Mouse (Mus musculus) right cerebral cortex, postnatal 10 days (tissue): Measurements from ENCODE around the gene Synpo2.

ENCODE experiments used
- DNase-seq, 2 experiments: peaks; one replicate each; pipeline ENCODE4 v3.0.0; 2021; ENCODE audit warnings: low spot score in 2 of 2

The Synpo2 gene

GRCm38 (mm10) chr3:123166450-123166849 lies 69.5 kb downstream of the Synpo2 start:
- no peak for DNase-seq

DNA sequence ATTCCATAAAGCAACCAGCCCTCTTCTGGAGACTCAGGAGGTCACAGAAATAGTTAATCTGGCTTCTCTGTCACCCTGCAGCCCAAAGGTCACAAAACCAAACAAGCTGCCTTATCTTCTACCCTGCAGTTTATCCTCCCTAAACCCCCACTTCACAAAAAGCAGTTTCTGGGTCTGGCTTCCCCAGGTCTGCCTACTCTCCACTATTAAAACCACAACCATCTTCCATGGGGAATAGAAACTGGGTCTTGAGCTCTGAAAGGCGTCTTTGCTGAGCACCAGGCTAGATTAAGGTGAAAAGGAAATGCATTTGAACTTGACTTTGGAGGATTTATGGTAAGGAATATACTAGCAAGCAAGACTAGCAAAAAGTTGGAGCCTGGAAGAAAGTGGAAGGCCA lies 71.8 kb downstream of the Synpo2 start:
- DNase-seq = no peak

- DNase-seq = no peak
Measured at GRCm38 (mm10) chr3:123163192-123163523, 72.8 kb downstream of the Synpo2 start.

- no peak for DNase-seq
Measured at GRCm38 (mm10) chr3:123162289-123163191, 73.4 kb downstream of the Synpo2 start.

DNA sequence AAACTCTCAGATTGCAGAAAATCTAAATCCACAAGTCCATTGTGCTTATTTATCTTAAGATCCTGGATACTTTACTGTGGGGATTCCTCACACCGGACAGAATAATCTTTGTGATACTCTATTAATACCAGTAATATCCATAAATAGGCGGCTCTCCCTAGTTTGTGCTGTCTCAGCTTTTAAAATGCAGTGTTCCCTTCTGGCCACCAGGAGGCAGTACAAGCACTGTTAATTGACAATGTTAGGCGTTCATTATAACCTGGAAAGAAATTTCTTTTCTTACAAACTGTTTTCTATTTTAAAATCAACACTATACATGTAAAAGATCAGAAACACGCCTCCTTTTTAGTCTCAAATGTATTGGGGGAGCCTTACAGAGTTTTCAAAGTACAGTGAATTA lies 75.2 kb downstream of the Synpo2 start:
- peak; percentile 32 to 56 for DNase-seq

- DNase-seq = peak; percentile 70 to 79
Measured at GRCm38 (mm10) chr3:123159139-123159824, 76.7 kb downstream of the Synpo2 start.

GRCm38 (mm10) chr3:123158579-123158978 lies 77.4 kb downstream of the Synpo2 start:
- DNase-seq = no peak

DNA sequence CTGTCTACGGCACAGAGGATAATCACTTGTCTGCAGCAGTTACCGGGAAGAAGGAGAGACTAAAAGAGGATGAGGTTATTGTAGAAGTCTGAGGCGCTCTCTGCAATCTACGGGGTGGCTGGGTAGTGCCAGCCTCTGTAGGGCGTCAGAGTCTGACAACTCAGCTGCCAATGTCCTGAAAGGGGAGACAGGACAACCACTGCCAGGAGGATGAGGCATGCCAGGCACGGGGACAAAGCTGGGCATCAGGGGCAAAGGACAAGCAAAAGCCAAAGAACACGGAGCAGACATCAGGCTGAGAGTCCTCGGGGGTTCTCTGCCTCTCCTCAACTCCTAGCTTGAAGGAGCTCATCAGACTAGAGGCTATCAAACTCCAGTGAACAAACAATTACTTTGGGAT lies 82.6 kb downstream of the Synpo2 start:
- DNase-seq = no peak

- no peak for DNase-seq
Measured at GRCm38 (mm10) chr3:123152911-123153310, 83.0 kb downstream of the Synpo2 start.

DNA sequence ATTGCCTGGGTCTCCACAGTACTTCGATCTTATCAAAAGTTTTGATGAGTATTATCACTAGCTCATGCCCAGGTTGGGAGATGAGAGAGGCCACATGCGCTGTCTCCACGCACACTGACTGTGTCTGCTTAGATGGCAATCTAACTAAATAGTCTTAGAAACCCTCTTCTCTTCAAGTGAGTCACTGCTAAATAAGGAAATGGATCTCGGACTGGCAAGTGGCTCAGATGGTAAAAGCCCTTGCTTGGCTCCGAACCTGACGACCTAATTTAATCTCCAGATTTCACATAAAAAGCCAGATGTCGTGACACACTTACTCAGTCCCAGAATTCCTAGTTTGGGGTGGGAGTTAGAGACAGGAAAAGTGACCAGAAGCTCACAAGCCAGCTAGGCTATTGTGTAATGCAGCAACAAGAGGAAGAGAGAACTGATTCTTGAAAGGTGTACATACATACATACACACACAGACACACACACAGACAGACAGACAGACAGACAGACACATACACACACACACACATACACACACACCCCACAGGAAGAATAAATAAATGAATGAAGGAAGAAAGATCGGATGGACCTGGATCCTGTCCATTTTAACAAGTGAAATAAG lies 85.3 kb downstream of the Synpo2 start:
- no peak for DNase-seq

DNA sequence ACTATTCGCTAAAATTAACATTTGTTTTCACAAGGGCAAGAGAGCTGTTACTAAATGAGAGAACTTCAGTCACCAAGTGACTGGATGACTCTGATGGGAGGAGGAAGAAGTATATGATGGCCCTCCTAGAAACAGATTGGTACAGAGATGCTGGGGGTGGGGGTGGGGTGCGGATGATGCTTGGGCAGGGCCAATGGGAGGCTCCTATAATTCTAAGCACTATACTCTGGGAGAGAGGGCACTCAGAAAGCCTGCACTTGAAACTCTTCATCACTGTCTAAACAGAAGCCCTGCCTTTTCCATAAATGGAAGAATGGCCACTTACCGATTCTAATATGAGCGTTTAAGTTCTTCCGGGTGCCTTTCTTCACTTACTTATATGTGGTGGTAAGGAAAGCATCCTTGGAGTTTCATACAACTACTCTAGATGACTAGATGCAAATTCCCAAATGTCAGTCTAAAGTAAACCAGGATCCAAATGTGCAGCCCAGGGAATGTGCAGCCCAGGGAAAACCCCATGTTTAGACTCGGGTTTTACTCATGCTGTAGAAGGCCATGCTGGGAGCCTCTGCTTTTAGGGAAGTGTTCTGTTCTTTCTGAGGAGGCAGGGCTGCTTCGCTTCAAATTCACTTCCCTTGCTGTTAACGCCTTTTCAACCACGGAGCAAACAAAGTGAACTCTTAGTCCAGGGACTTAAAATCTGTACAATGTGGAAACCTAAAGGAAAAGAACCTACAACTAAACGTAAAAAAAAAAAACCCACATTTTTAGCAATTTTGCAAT lies 86.4 kb downstream of the Synpo2 start:
- no peak for DNase-seq

DNA sequence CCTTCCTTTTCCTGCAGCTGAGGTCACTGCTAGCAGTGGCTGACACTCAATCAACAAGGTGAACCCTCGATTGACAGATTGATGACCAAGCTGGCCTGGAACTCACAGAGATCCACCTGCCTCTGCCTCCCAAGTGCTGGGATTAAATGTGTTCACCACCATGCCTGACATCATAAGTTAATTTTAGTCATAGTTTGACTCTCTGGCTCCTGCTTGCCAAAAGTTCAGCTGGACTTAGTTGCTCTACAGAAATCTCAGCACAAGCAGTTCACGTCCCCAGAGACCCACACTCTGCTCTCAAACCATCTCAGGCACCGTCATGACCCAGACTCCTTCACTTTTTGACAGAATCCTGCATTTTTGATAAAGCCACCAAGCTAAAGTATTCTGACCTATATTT lies 87.3 kb downstream of the Synpo2 start:
- DNase-seq = no peak

DNA sequence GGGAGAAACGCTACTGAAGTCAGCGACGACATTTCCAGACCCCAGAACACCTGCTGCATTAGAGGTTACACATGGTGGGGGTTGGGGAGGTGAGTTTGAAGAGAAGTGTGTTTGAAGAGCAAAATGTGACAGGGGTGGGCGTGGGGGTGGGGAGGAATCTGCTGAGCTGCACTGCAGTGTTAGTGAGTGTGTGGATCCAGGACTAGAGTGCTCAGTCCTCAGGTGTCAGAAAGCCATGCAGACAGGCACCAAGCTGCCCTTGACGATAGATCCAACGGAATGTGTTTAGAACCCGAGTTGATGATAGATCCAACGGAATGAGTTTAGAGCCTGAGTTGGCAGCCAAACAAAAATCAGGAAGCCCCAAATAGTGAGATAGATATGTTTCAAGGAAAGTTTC lies 89.4 kb downstream of the Synpo2 start:
- no peak for DNase-seq

DNA sequence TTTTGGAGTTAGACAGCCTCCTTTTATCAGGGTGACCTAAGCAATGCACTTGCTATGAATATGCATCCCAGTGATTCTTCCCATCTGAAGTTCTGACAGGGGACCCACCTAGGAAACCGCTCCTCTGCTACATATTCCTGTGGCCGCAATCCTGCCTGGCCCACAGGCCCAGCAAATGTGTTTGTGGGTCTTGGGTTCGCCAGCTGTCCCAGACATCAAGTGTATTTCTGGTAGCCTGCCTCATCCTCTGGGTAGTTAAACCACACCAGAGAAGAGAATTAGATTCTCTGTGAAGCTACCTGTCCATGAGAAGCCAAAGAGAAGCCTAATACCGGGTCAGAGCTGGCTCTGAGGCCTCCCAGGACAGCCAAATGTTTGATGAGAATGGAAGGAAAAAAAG lies 90.0 kb downstream of the Synpo2 start:
- DNase-seq = no peak

DNA sequence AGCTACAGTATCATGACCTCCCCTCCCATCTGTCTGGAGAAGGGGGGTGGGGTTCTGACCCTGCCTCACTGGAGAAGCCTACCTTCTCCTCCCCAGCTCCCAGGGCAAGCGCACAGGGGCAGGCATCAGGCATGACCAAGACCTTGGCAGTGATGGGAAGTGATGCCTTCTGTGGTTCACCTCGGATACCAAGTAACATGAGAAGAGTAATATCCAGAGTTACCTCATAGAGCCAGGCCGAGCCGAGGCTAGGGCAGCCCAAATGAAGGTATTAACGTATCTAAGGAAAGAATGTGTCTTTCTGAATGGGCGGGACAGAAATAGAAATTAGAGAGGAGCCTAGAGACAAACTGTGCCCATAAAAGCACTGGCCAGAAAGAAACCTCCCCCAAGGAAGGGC lies 92.5 kb downstream of the Synpo2 start:
- no peak for DNase-seq

GRCm38 (mm10) chr3:123142298-123142697 lies 93.7 kb downstream of the Synpo2 start:
- DNase-seq = no peak

DNA sequence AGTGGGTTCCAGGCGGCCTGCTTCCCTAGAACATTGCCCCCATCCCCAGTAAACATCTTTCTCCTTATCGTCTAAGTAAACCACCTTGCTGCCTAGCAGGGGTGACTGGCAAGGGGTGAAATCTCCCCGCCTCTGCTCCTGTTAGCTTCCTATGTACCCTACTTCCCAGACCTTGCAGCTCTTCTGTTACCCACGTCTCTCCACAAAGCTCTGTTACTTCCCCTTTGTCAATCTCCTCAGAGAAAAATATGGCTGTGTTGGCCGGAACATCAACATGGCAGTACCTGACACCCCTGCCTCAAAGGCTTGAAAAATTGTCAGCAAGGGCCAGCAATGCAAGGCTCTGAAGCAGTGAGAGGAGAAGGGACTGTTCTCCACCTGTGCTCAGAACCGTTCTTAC lies 94.9 kb downstream of the Synpo2 start:
- DNase-seq = no peak

DNA sequence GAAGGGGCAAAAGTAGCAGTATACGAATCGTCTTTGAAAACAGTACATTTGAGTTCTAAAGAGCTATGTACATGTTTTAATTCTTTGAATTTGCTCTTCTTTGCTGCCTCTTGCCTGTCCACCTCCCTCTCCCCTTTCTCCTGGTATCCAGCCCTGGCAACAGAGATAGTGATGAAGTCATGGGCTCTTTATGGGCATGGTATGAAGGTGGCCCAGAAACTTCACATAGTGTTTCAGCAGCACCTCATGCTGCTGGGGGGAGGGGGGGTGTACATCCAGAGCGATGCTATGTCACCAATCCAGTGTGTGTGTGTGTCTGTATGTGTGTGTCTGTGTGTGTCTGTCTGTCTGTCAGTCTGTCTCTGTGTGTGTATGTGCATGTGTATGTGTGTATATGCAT lies 95.8 kb downstream of the Synpo2 start:
- no peak for DNase-seq

DNA sequence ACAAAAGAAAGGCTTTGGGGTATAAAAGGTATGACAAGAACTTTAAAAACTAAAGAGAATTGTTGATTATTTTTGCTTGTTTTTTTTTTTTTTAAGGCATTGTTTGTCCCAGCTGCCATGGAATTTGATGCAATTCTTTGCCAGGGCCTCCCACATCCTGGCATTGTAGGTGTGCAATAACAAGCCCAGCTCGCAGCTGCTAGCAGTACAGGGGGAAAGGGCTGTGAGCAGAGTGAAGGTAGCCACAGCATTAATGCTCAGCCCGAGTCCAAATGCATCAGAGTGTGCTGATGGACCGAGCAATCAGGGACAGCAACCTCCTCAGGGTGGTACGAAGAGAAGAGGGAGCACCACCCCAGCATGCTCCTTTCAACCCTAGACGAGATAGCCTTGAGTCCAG lies 96.3 kb downstream of the Synpo2 start:
- DNase-seq = no peak

DNA sequence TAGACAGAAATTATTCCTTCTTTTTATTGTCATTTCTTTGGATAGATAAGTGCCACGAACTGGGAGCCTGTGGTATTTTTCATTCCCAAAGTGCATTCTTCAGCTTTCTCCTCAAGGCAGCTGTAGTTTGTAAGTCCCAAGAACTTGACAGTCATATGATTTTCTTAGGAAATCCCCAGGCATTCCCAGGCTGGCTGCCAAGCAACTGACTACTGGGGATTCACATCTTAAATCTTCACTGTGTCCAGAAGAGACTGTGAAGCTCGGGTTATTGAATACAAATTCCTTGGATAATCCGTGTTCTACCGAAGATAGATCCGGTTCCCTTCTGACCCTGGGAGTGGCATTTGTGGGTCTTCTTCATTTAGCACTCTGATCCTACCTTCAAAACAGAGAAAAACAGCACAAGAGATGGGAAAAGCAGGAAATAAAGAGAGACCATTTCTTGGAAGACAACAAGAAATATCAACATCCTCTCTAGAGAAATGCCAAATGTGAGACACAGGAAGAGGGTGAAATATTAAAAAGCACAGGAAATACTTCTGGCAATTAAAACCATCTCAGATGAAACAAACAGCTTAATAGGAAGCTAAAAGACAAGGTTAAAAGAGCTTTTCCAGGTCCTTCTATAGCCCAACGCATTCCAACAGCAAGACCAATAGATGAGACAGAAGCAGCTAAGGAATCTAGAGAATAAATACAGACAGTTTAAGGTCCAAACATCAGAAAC lies 97.5 kb downstream of the Synpo2 start:
- DNase-seq = peak; percentile 55 to 57

DNA sequence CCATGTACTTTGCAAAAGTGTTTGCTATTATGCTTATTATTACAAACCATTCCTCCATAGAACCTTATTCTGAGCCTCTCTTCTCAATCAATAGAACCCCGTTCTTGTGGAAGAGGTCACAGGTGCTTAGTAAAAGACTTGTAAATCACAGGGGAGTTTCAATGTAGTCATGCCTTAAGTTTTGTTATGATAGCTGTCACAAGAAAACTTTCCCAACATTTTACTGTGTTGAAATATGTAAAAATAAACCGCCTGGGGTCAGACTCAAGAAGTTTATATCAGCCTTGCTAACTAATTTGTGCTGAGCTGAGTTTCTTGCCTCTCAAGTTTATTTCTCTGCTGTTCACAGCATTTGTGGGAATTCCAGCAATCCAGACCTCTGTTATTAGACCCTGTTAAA lies 103.8 kb downstream of the Synpo2 start:
- no peak for DNase-seq
